Mouse (Mus musculus) testis, adult 2 months (tissue): ENCODE measurements around the gene Sema3a.

ENCODE experiments used
- CTCF ChIP-seq: fragments of 200-500 bp; IDR thresholded peaks from 2 replicates; pipeline ENCODE4 v1.5.1; 2012; ENCODE audit warnings: low read depth, mild to moderate bottlenecking, inconsistent platforms, low read length, moderate library complexity; ENCODE audit not compliant: control insufficient read depth, insufficient read depth, insufficient replicate concordance
- POLR2A ChIP-seq: fragments of 200-500 bp; IDR thresholded peaks from 2 replicates; pipeline ENCODE4 v1.6.1; 2012; ENCODE audit warnings: low read depth, mild to moderate bottlenecking, inconsistent platforms, low read length, moderate library complexity; ENCODE audit not compliant: control insufficient read depth

DNA sequence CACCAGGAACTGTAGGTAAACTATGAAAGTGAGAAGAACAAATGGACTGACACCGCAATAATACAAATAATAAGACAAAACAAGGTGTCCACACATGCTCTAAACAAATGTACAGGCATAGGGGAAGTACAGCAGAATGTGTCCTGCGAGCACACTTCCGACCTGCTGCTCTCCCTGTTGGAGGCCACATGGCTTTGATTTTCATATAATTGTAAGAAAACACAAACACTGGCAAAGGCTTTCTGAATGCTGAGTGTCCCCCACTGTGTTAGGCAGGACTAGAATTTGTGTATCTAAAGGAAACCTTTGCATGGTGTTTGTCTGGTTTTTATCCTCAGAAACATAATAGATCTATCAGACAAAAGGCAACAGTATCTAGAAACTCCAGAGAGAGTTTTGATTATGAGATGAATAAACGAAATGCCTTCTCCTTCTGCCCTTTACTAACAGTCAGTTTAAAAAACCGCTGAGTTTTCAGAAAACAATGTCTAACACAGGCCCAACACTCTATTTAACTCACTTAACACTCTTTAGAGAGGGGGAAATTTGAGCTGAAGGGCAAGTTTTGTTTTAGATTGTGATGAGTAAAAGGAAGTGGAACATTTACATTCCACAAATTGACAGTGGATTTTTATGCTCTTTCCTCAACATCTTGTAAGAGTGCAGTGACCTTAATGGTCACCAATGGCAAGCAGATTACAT is 193.7 kb downstream of the Sema3a start:
- TF ChIP-seq POLR2A = no peak
- no peak for TF ChIP-seq CTCF
